Mouse (Mus musculus) intestine, embryonic 16.5 days (tissue): ENCODE results near the gene Car4. TPM values are rescaled to one million over a fixed set of nuclear protein-coding genes. Genes with fewer than 3 reads are reported as not detected.

Experiments used
- ATAC-seq: fragments of 200-750 bp; cut with Nextera tagmentation; 2 replicates; pipeline ENCODE4 v1.8.0; 2017; ENCODE audit warnings: moderate TSS enrichment, moderate library complexity
- H3K27ac ChIP-seq: fragments of 300-500 bp; sonication (generic); 2 replicates; pipeline ENCODE4 v1.5.1; 2014; ENCODE audit warnings: mild to moderate bottlenecking, low read length
- H3K27me3 ChIP-seq: fragments of 300-500 bp; sonication (generic); replicated peaks from 2 replicates; pipeline ENCODE4 v1.6.1; 2014; ENCODE audit warnings: low read length, control low read depth, mixed read lengths; ENCODE audit not compliant: control insufficient read depth, insufficient read depth
- H3K36me3 ChIP-seq: fragments of 300-500 bp; sonication (generic); 2 replicates; pipeline ENCODE4 v1.6.1; 2014; ENCODE audit warnings: low read length, control low read depth; ENCODE audit not compliant: control insufficient read depth, insufficient read depth
- H3K4me1 ChIP-seq: fragments of 300-500 bp; sonication (generic); 2 replicates; pipeline ENCODE4 v1.6.1; 2014; ENCODE audit warnings: low read length, control low read depth, mixed read lengths; ENCODE audit not compliant: control insufficient read depth, insufficient read depth
- H3K4me2 ChIP-seq: fragments of 300-500 bp; sonication (generic); 2 replicates; pipeline ENCODE4 v1.6.1; 2014; ENCODE audit warnings: low read depth, low read length, control low read depth
- H3K4me3 ChIP-seq: fragments of 300-500 bp; sonication (generic); 2 replicates; pipeline ENCODE4 v1.5.1; 2014; ENCODE audit warnings: mild to moderate bottlenecking, low read length
- H3K9ac ChIP-seq: fragments of 300-500 bp; sonication (generic); 2 replicates; pipeline ENCODE4 v1.6.1; 2014; ENCODE audit warnings: low read depth, low read length
- H3K9me3 ChIP-seq: fragments of 300-500 bp; sonication (generic); 2 replicates; pipeline ENCODE4 v1.6.1; 2016; ENCODE audit warnings: low read length, control low read depth; ENCODE audit not compliant: control insufficient read depth
- WGBS: fragments of 180-500 bp; shearing (Covaris S2); extraction: QIAGEN DNeasy Blood & Tissue Kit; methylation state at CpG from one replicate; pipeline ENCODE4 v1.1.7; 2014; 5-methylcytosine and 5-hydroxymethylcytosine counted together
- polyA plus RNA-seq: library from polyadenylated mRNA; unstranded; fragments of >200 nt; fragmentation: Nextera tagmentation; extraction: Ambion mirVana; gene quantifications from 2 replicates; pipeline ENCODE4 v1.2.1, GENCODE M21; 2015

Car4 gene
- polyA plus RNA-seq, 1 experiment from 2014 or later, result 0.15 TPM

GRCm38 (mm10) chr11:84948526-84948925, 9.1 kb upstream of the Car4 start:
- Histone ChIP-seq H3K27ac (no peak overlapping the region), H3K4me3 (no peak overlapping the region), H3K9me3 (no peaks in the 10 kb centered on the region), H3K4me2 (no peak overlapping the region), H3K4me1 (no peaks in the 10 kb centered on the region), H3K27me3 (peaks cover 4% of the 10 kb centered on the region; the same call in 1 of the 2 replicates), H3K36me3 (no peaks in the 10 kb centered on the region), H3K9ac (no peak overlapping the region)
- ATAC-seq, result no peak
- 38% methylated on average over 3 of the region's 3 CpGs for WGBS

GRCm38 (mm10) chr11:84952611-84953010, 5.0 kb upstream of the Car4 start:
- Histone ChIP-seq H3K27me3 (peaks cover 16% of the 10 kb centered on the region), H3K4me2 (no peak overlapping the region), H3K27ac (no peak overlapping the region), H3K9ac (no peak overlapping the region), H3K36me3 (no peaks in the 10 kb centered on the region), H3K4me3 (no peak overlapping the region), H3K9me3 (no peaks in the 10 kb centered on the region), H3K4me1 (peaks cover 2% of the 10 kb centered on the region; the same call in 1 of the 2 replicates)
- ATAC-seq, result 0 out of 2 replicates have a peak, but pooled peaks have one; percentile 44
- WGBS, result 28% methylated on average over 2 of the region's 2 CpGs

- no peak overlapping the region for H3K27ac ChIP-seq
- 27% methylated on average over 5 of the region's 5 CpGs for WGBS
- ATAC-seq, result no peak
- peaks cover 13% of the 10 kb centered on the region for H3K4me1 ChIP-seq
- no peaks in the 10 kb centered on the region for H3K36me3 ChIP-seq
- no peak overlapping the region for H3K4me2 ChIP-seq
- H3K9me3 ChIP-seq, result no peaks in the 10 kb centered on the region
- H3K9ac ChIP-seq, result no peak overlapping the region
- no peak overlapping the region for H3K4me3 ChIP-seq
- H3K27me3 ChIP-seq, result peaks cover 35% of the 10 kb centered on the region
Measured at GRCm38 (mm10) chr11:84956400-84956799, 1.2 kb upstream of the Car4 start.

GRCm38 (mm10) chr11:84957171-84957570, 415 bp upstream of the Car4 start:
- H3K4me2 ChIP-seq, result peak overlapping the region; percentile 49
- peak overlapping the region; percentile 33 for H3K4me3 ChIP-seq
- peaks cover 35% of the 10 kb centered on the region for H3K27me3 ChIP-seq
- H3K27ac ChIP-seq, result no peak overlapping the region
- H3K4me1 ChIP-seq, result peaks cover 13% of the 10 kb centered on the region
- peak overlapping the region; percentile 24; the same call in 1 of the 2 replicates for H3K9ac ChIP-seq
- H3K9me3 ChIP-seq, result no peaks in the 10 kb centered on the region
- WGBS, result 4% methylated on average over 15 of the region's 15 CpGs
- H3K36me3 ChIP-seq, result no peaks in the 10 kb centered on the region
- ATAC-seq, result no peak

GRCm38 (mm10) chr11:84958271-84958630, 665 bp downstream of the Car4 start:
- no peaks in the 10 kb centered on the region for H3K9me3 ChIP-seq
- H3K9ac ChIP-seq, result no peak overlapping the region
- H3K36me3 ChIP-seq, result no peaks in the 10 kb centered on the region
- no peak for ATAC-seq
- peak overlapping the region; percentile 33; the same call in 1 of the 2 replicates for H3K4me3 ChIP-seq
- H3K4me1 ChIP-seq, result peaks cover 13% of the 10 kb centered on the region
- 3% methylated on average over 11 of the region's 11 CpGs for WGBS
- peak overlapping the region; percentile 49 for H3K4me2 ChIP-seq
- H3K27ac ChIP-seq, result no peak overlapping the region
- peaks cover 35% of the 10 kb centered on the region for H3K27me3 ChIP-seq

- no peak overlapping the region for H3K27ac ChIP-seq
- H3K4me1 ChIP-seq, result peaks cover 13% of the 10 kb centered on the region
- H3K36me3 ChIP-seq, result no peaks in the 10 kb centered on the region
- H3K9me3 ChIP-seq, result no peaks in the 10 kb centered on the region
- H3K4me2 ChIP-seq, result no peak overlapping the region
- 35% methylated on average over 5 of the region's 5 CpGs for WGBS
- no peak overlapping the region for H3K4me3 ChIP-seq
- H3K9ac ChIP-seq, result no peak overlapping the region
- H3K27me3 ChIP-seq, result peaks cover 35% of the 10 kb centered on the region
- no peak for ATAC-seq
Measured at GRCm38 (mm10) chr11:84959181-84959580, 1.6 kb downstream of the Car4 start.

- Histone ChIP-seq H3K9ac (no peak overlapping the region), H3K27ac (no peak overlapping the region), H3K4me3 (no peak overlapping the region), H3K27me3 (peaks cover 35% of the 10 kb centered on the region), H3K36me3 (no peaks in the 10 kb centered on the region), H3K4me1 (peaks cover 13% of the 10 kb centered on the region), H3K4me2 (no peak overlapping the region), H3K9me3 (no peaks in the 10 kb centered on the region)
- 8% methylated on average over 9 of the region's 9 CpGs for WGBS
- ATAC-seq, result peak; percentile 46; the same call in 1 of the 2 replicates
Measured at GRCm38 (mm10) chr11:84959701-84960181, 2.2 kb downstream of the Car4 start.

- Histone ChIP-seq H3K4me3 (no peak overlapping the region), H3K4me2 (no peak overlapping the region), H3K27ac (no peak overlapping the region), H3K9me3 (no peaks in the 10 kb centered on the region), H3K4me1 (peaks cover 13% of the 10 kb centered on the region), H3K27me3 (peaks cover 35% of the 10 kb centered on the region), H3K36me3 (no peaks in the 10 kb centered on the region), H3K9ac (no peak overlapping the region)
- 46% methylated on average over 3 of the region's 3 CpGs for WGBS
- no peak for ATAC-seq
Measured at GRCm38 (mm10) chr11:84960291-84960690, 2.7 kb downstream of the Car4 start.

- H3K9me3 ChIP-seq, result no peaks in the 10 kb centered on the region
- ATAC-seq, result no peak
- H3K9ac ChIP-seq, result no peak overlapping the region
- no peak overlapping the region for H3K4me3 ChIP-seq
- H3K4me1 ChIP-seq, result peaks cover 13% of the 10 kb centered on the region
- WGBS, result 70% methylated on average over 6 of the region's 6 CpGs
- no peak overlapping the region for H3K4me2 ChIP-seq
- peaks cover 35% of the 10 kb centered on the region for H3K27me3 ChIP-seq
- H3K27ac ChIP-seq, result no peak overlapping the region
- no peaks in the 10 kb centered on the region for H3K36me3 ChIP-seq
Measured at GRCm38 (mm10) chr11:84960780-84961179, 3.2 kb downstream of the Car4 start.

- peaks cover 13% of the 10 kb centered on the region for H3K4me1 ChIP-seq
- no peak overlapping the region for H3K9ac ChIP-seq
- H3K27me3 ChIP-seq, result peaks cover 29% of the 10 kb centered on the region
- H3K36me3 ChIP-seq, result no peaks in the 10 kb centered on the region
- no peak overlapping the region for H3K4me3 ChIP-seq
- H3K4me2 ChIP-seq, result no peak overlapping the region
- no peaks in the 10 kb centered on the region for H3K9me3 ChIP-seq
- no peak for ATAC-seq
- WGBS, result 88% methylated on average over 4 of the region's 4 CpGs
- no peak overlapping the region for H3K27ac ChIP-seq
Measured at GRCm38 (mm10) chr11:84961571-84961970, 4.0 kb downstream of the Car4 start.
